Comparison of ENCODE assay signal across 15 mouse cellular contexts in genomic region chr15:99408845-99409244, GRCm38 (mm10).
"Had no signal": no experiment of that assay in that cellular context is flagged by ENCODE, and none has a peak within 500 bp of the region (broad histone marks: within the 10 kb centered on the region; RNA-seq: fewer than 3 reads in every experiment).

No protein-coding gene starts in this region.

- H3K9me3 ChIP-seq: limb, embryonic 13.5 days; liver, embryonic 13.5 days; midbrain, embryonic 15.5 days; neural tube, embryonic 13.5 days; stomach, embryonic 15.5 days had no signal

- DNase-seq: kidney, adult 18-20 months; kidney, adult 9 months; kidney, postnatal 14 days; left cerebral cortex, postnatal 4 days; liver, embryonic 13.5 days; retina, postnatal 1 day; right cerebral cortex, postnatal 25 days; spleen, adult 18-20 months; thymus, postnatal 25 days had no signal

- ATAC-seq: intestine, embryonic 16.5 days; midbrain, embryonic 15.5 days had no signal

- H3K4me2 ChIP-seq: limb, embryonic 13.5 days; liver, embryonic 13.5 days; midbrain, embryonic 11.5 days; midbrain, embryonic 15.5 days; neural tube, embryonic 13.5 days; stomach, embryonic 15.5 days had no signal

- H3K27me3 ChIP-seq: limb, embryonic 13.5 days; liver, embryonic 13.5 days; midbrain, embryonic 15.5 days; neural tube, embryonic 13.5 days; stomach, embryonic 15.5 days had no signal

- H3K9ac ChIP-seq: limb, embryonic 13.5 days; liver, embryonic 13.5 days; midbrain, embryonic 15.5 days; neural tube, embryonic 13.5 days; stomach, embryonic 15.5 days had no signal

- H3K4me3 ChIP-seq: limb, embryonic 13.5 days; liver, embryonic 13.5 days; midbrain, embryonic 15.5 days; neural tube, embryonic 13.5 days; stomach, embryonic 15.5 days had no signal

- H3K27ac ChIP-seq: limb, embryonic 13.5 days; liver, embryonic 13.5 days; midbrain, embryonic 15.5 days; neural tube, embryonic 13.5 days; stomach, embryonic 15.5 days had no signal

- H3K4me1 ChIP-seq: limb, embryonic 13.5 days; midbrain, embryonic 15.5 days; neural tube, embryonic 13.5 days; stomach, embryonic 15.5 days had no signal
